Mouse (Mus musculus) macrophage (primary cell): ENCODE data around the gene Med13l. TPM values are rescaled to one million over a fixed set of nuclear protein-coding genes. Genes with fewer than 3 reads are reported as not detected.

Experiments
- H3K27ac ChIP-seq: fragments of 350-480 bp; formaldehyde crosslinking; 2 replicates; pipeline ENCODE4 v1.9.0; 2021
- H3K36me3 ChIP-seq: fragments of 350-480 bp; formaldehyde crosslinking; 2 replicates; pipeline ENCODE4 v1.9.0; 2021; ENCODE audit errors: inconsistent target
- H3K4me3 ChIP-seq: fragments of 350-480 bp; formaldehyde crosslinking; 2 replicates; pipeline ENCODE4 v1.9.0; 2021; ENCODE audit errors: inconsistent target
- H3K79me2 ChIP-seq: fragments of 350-480 bp; formaldehyde crosslinking; 2 replicates; pipeline ENCODE4 v1.9.0; 2021; ENCODE audit errors: inconsistent target
- WGBS: methylation state at CpG from one replicate; pipeline ENCODE4 v1.1.7; 2026; ENCODE audit warnings: inconsistent platforms; ENCODE audit not compliant: missing documents; 5-methylcytosine and 5-hydroxymethylcytosine counted together
- polyA plus RNA-seq: library from polyadenylated mRNA; stranded (reverse); fragments of 250-400 nt; gene quantifications from 3 replicates; pipeline ENCODE4 v1.2.4, GENCODE M21; 2018; ENCODE audit warnings: inconsistent platforms

The Med13l gene
- polyA plus RNA-seq, 1 experiment from 2014 or later, result 10.0 TPM

GRCm38 (mm10) chr5:118706009-118706408 lies 145.5 kb downstream of the Med13l start:
- WGBS, result 100% methylated on average over 6 of the region's 6 CpGs
- no peak overlapping the region for H3K27ac ChIP-seq
- no peaks in the 10 kb centered on the region for H3K36me3 ChIP-seq
- no peak overlapping the region for H3K4me3 ChIP-seq
- H3K79me2 ChIP-seq, result peaks cover 100% of the 10 kb centered on the region

- no peaks in the 10 kb centered on the region for H3K36me3 ChIP-seq
- H3K4me3 ChIP-seq, result no peak overlapping the region
- peaks cover 100% of the 10 kb centered on the region for H3K79me2 ChIP-seq
- H3K27ac ChIP-seq, result no peak overlapping the region
- WGBS, result 90% methylated on average over 3 of the region's 3 CpGs
Observed at GRCm38 (mm10) chr5:118706414-118706813, 145.9 kb downstream of the Med13l start.

GRCm38 (mm10) chr5:118707501-118707900 lies 147.0 kb downstream of the Med13l start:
- peaks cover 100% of the 10 kb centered on the region for H3K79me2 ChIP-seq
- WGBS, result 85% methylated on average over 5 of the region's 5 CpGs

GRCm38 (mm10) chr5:118708215-118708949 lies 147.9 kb downstream of the Med13l start:
- Histone ChIP-seq H3K79me2 (peaks cover 100% of the 10 kb centered on the region), H3K27ac (no peak overlapping the region), H3K36me3 (no peaks in the 10 kb centered on the region), H3K4me3 (no peak overlapping the region)
- 78% methylated on average over 16 of the region's 16 CpGs for WGBS

More at GRCm38 (mm10) chr5:118707501-118707900, 147.0 kb downstream of the Med13l start:
- no peak overlapping the region for H3K4me3 ChIP-seq
- H3K27ac ChIP-seq, result no peak overlapping the region
- H3K36me3 ChIP-seq, result no peaks in the 10 kb centered on the region

DNA sequence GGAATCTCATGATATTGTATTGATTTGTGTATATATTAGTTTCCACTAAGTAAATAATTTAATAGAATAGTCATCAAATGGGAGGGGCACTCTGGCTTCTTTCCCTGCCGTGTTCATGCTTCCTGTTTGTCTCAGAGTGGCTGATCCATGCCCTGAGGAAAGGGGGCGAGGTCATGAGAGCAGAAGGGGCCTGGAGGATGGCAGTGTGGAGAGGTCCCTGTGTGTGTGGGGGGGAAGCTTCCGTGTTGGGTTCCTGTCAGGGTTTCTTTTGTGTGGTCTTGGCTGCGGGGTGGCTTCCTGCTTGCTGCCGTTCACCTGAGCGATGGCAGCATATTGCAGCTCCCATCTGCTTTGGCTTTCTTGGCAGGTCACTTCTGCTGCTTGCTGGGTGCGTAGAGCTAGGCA lies 149.4 kb downstream of the Med13l start:
- H3K79me2 ChIP-seq, result peaks cover 100% of the 10 kb centered on the region
- H3K4me3 ChIP-seq, result no peak overlapping the region
- 37% methylated on average over 7 of the region's 7 CpGs for WGBS
- no peaks in the 10 kb centered on the region for H3K36me3 ChIP-seq
- no peak overlapping the region for H3K27ac ChIP-seq

- 98% methylated on average over 7 of the region's 7 CpGs for WGBS
- H3K4me3 ChIP-seq, result no peak overlapping the region
- H3K27ac ChIP-seq, result no peak overlapping the region
- no peaks in the 10 kb centered on the region for H3K36me3 ChIP-seq
- peaks cover 100% of the 10 kb centered on the region for H3K79me2 ChIP-seq
Observed at GRCm38 (mm10) chr5:118715518-118715917, 155.0 kb downstream of the Med13l start.

DNA sequence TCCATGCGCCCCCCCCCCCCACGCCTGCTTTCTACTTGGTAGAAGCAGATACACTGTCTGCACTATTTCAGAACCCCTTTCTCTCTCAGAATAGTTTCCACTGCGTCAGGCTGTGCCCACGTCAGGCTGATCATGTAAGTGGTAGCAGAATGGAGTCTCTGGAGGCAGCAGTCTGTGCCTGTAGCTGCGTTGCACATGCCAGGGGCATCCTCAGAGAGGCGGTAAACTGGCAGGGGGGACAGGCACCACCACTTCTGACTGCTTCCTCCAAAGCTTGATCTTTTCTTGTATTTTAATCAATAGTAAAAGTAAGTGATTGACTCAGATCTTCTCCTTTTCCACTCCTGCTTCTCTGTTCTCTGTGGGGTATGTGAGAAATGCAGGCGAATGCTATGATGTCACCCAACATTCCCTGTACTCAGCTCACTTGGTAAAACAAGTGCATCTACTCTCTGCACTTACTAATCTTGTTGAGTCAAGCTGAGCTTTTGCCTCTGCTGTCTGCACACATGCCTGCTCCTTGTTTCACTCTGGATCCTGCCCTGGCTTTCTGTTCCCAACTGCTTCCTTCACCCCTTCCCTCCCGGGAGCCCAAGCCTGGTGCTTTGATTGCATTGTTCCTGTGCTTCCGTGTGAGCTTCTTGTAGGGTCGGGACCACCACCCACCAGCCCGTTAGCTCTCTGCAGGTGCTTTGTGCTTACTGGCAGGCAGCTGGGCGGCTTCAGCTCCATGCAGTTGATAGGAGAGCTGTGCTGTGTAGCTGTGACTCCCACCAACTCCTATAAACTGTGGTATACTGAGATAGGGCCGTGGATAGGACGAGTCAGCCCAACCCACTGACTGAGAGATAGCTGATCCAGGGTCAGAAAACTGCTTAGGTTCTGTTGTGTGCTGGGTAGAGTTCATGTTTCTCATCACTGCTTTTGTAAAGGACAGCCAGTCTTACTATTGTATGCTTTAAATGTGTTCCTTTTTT lies 156.1 kb downstream of the Med13l start:
- Histone ChIP-seq H3K79me2 (peaks cover 91% of the 10 kb centered on the region), H3K36me3 (peaks cover 4% of the 10 kb centered on the region; the same call in 1 of the 2 replicates), H3K4me3 (no peak overlapping the region), H3K27ac (no peak overlapping the region)
- WGBS, result 91% methylated on average over 14 of the region's 14 CpGs

- peaks cover 83% of the 10 kb centered on the region for H3K79me2 ChIP-seq
- WGBS, result 87% methylated on average over 9 of the region's 10 CpGs
- H3K36me3 ChIP-seq, result peaks cover 13% of the 10 kb centered on the region
- no peak overlapping the region for H3K27ac ChIP-seq
- H3K4me3 ChIP-seq, result no peak overlapping the region
Observed at GRCm38 (mm10) chr5:118717456-118717855, 157.0 kb downstream of the Med13l start.

DNA sequence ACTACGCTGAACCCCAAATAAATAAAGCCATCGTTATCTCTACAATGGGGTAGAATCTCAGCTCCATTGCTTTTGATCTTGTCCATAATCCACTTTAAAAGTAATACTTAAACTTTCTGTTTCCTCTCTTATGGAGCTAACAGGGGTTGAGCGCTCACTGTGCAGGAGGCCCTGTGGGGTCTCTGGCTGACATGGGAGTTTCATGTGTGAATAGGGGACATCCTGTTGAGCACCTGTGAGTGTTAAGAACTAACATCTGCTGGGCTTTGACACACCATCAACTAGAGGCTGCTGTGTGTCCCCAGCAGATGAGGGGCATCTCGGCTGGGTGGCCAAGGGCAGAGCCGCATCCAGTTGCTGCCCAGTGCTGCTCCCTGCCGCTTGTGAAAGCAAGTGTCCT lies 157.6 kb downstream of the Med13l start:
- Histone ChIP-seq H3K36me3 (peaks cover 17% of the 10 kb centered on the region), H3K4me3 (no peak overlapping the region), H3K79me2 (peaks cover 76% of the 10 kb centered on the region), H3K27ac (no peak overlapping the region)
- 88% methylated on average over 6 of the region's 6 CpGs for WGBS

DNA sequence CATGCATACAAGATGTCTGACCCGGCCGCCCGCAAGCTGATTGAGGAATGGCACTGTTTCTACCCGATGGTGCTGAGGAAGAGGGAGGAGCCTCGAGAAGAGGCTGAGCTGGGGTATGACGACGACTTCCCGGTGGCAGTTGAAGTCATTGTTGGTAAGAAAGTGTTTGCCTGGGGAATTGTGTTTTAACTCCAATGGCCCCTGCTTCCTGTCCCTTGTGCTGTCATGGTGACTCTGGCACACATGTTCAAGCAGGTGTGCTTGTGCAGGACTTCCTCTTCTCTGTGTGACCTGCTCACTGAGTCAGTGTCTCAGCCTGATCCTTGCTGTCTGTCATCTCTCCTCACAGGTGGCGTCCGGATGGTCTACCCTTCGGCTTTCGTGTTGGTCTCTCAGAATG lies 160.9 kb downstream of the Med13l start:
- H3K79me2 ChIP-seq, result peaks cover 43% of the 10 kb centered on the region
- no peak overlapping the region for H3K4me3 ChIP-seq
- no peak overlapping the region for H3K27ac ChIP-seq
- 74% methylated on average over 12 of the region's 12 CpGs for WGBS
- peaks cover 47% of the 10 kb centered on the region for H3K36me3 ChIP-seq

DNA sequence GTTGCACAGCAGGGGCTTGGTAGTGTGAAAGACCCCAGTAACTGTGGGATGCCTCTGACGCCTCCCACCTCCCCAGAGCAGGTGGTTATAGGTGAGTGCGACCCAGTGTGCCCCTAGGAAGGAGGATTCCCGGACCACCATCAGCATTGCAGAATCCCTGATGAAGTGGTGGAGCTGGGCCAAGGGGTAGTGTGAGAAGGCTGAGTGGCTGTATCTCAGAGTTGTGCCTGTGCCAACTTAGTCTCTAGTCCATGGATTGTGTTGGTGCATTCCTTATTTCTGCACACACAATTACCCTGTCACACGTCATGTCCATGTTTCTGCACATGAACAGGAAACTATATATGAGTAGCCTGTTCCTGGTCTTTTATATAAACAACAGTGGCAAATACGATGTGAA lies 161.4 kb downstream of the Med13l start:
- Histone ChIP-seq H3K36me3 (peaks cover 51% of the 10 kb centered on the region), H3K4me3 (no peak overlapping the region), H3K79me2 (peaks cover 39% of the 10 kb centered on the region), H3K27ac (no peak overlapping the region)
- whole genome bisulfite sequencing, result 90% methylated on average over 5 of the region's 5 CpGs

- WGBS, result 90% methylated on average over 3 of the region's 3 CpGs
- H3K79me2 ChIP-seq, result peaks cover 33% of the 10 kb centered on the region
- H3K27ac ChIP-seq, result no peak overlapping the region
- no peak overlapping the region for H3K4me3 ChIP-seq
- H3K36me3 ChIP-seq, result peaks cover 57% of the 10 kb centered on the region
Observed at GRCm38 (mm10) chr5:118722456-118722855, 162.0 kb downstream of the Med13l start.

- 86% methylated on average over 6 of the region's 6 CpGs for WGBS
- no peak overlapping the region for H3K27ac ChIP-seq
- no peak overlapping the region for H3K4me3 ChIP-seq
- peaks cover 87% of the 10 kb centered on the region for H3K36me3 ChIP-seq
- H3K79me2 ChIP-seq, result peaks cover 3% of the 10 kb centered on the region; the same call in 1 of the 2 replicates
Observed at GRCm38 (mm10) chr5:118725425-118725824, 164.9 kb downstream of the Med13l start.

DNA sequence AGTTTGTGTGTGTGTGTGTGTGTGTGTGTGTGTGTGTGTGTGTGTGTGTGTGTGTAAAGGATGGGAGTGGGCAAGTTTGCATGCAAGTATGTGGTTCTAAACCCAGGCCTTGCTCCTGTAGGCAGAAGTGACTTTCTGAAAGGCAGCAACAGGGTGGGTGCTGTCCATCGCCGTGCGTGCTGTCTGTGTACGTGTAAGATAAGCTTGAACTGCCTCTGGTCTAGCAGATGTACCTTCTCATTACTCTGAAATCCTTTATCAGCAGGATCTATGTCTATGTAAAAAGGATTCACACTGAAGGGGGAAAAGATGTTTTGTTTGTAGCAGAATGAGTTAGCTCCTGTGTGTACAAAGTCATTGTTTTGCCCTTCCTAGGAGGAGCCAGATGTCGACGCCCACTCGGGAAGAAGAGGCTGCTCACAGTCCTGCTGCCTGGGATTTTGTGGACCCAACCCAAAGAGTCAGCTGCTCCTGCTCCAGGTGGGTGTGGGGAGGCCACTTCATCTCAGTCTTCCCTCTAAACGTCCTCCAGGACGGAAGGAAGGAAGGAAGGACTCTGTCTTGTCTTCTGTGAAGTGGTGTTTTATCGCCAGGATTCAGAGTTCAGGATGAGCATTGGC lies 165.5 kb downstream of the Med13l start:
- WGBS, result 86% methylated on average over 10 of the region's 10 CpGs
- H3K79me2 ChIP-seq, result no peaks in the 10 kb centered on the region
- no peak overlapping the region for H3K27ac ChIP-seq
- H3K36me3 ChIP-seq, result peaks cover 93% of the 10 kb centered on the region
- H3K4me3 ChIP-seq, result no peak overlapping the region
